Mouse (Mus musculus) heart, postnatal 0 days (tissue): ENCODE measurements around the gene Pdlim5. TPM values are rescaled to one million over a fixed set of nuclear protein-coding genes. Genes with fewer than 3 reads are reported as not detected.

ENCODE experiments used
- ATAC-seq: fragments of 200-750 bp; cut with Nextera tagmentation; 2 replicates; pipeline ENCODE4 v1.8.0; 2017; ENCODE audit warnings: low read depth, moderate number of reproducible peaks, moderate library complexity; ENCODE audit not compliant: insufficient read depth
- DNase-seq: peaks from one replicate; pipeline ENCODE4 v3.0.0-alpha.2; 2016; ENCODE audit warnings: low spot score
- H3K27ac ChIP-seq: fragments of 300-500 bp; sonication (generic); 2 replicates; pipeline ENCODE4 v1.5.1; 2014; ENCODE audit warnings: low read depth, mild to moderate bottlenecking
- H3K27me3 ChIP-seq: fragments of 300-500 bp; sonication (generic); 2 replicates; pipeline ENCODE4 v1.6.1; 2014; ENCODE audit warnings: low read length, mixed read lengths; ENCODE audit not compliant: control insufficient read depth, insufficient read depth
- H3K36me3 ChIP-seq: fragments of 300-500 bp; sonication (generic); replicated peaks from 2 replicates; pipeline ENCODE4 v1.6.1; 2014; ENCODE audit warnings: low read length, mixed read lengths; ENCODE audit not compliant: control insufficient read depth, insufficient read depth
- H3K4me1 ChIP-seq: fragments of 300-500 bp; sonication (generic); 2 replicates; pipeline ENCODE4 v1.6.1; 2014; ENCODE audit warnings: antibody characterized with exemption; ENCODE audit not compliant: control insufficient read depth, insufficient read depth
- H3K4me2 ChIP-seq: fragments of 300-500 bp; sonication (generic); 2 replicates; pipeline ENCODE4 v1.6.1; 2014; ENCODE audit warnings: low read depth, mild to moderate bottlenecking, low read length, moderate library complexity
- H3K4me3 ChIP-seq: fragments of 300-500 bp; sonication (generic); 2 replicates; pipeline ENCODE4 v1.5.1; 2014; ENCODE audit warnings: low read depth, low read length
- H3K9ac ChIP-seq: fragments of 300-500 bp; sonication (generic); replicated peaks from 2 replicates; pipeline ENCODE4 v1.6.1; 2014; ENCODE audit warnings: low read depth, low read length, mixed read lengths
- H3K9me3 ChIP-seq: fragments of 300-500 bp; sonication (generic); replicated peaks from 2 replicates; pipeline ENCODE4 v1.6.1; 2016; ENCODE audit warnings: low read length; ENCODE audit not compliant: control insufficient read depth
- CTCF ChIP-seq: IDR thresholded peaks from 2 replicates; pipeline ENCODE4 v1.5.1; 2016; ENCODE audit warnings: antibody characterized with exemption, control low read depth, low read depth
- EP300 ChIP-seq: IDR thresholded peaks from 2 replicates; pipeline ENCODE4 v1.6.1; 2016; ENCODE audit warnings: antibody characterized with exemption, low read depth
- WGBS: fragments of 180-500 bp; shearing (Covaris S2); extraction: QIAGEN DNeasy Blood & Tissue Kit; methylation state at CpG from one replicate; pipeline ENCODE4 v1.1.7; 2014; 5-methylcytosine and 5-hydroxymethylcytosine counted together
- polyA plus RNA-seq: library from polyadenylated mRNA; unstranded; fragments of >200 nt; fragmentation: Nextera tagmentation; extraction: Ambion mirVana; gene quantifications from 2 replicates; pipeline ENCODE4 v1.2.1, GENCODE M21; 2015
- total RNA-seq: library from RNA; depleted of rRNA; stranded (reverse); fragments of >200 nt; gene quantifications from 2 replicates; pipeline ENCODE4 v1.2.3, GENCODE M21; 2014; ENCODE audit warnings: low replicate concordance

The Pdlim5 gene
- total and polyA plus RNA-seq, 2 experiments from 2014 or later = 367 to 512 TPM

- DNase-seq = no peak
- Histone ChIP-seq H3K36me3 (peaks cover 10% of the 10 kb centered on the region), H3K27ac (peak overlapping the region; percentile 5; the same call in 1 of the 2 replicates), H3K27me3 (no peaks in the 10 kb centered on the region), H3K9me3 (no peaks in the 10 kb centered on the region), H3K9ac (no peak overlapping the region), H3K4me1 (peaks cover 17% of the 10 kb centered on the region), H3K4me2 (no peak overlapping the region), H3K4me3 (no peak overlapping the region)
- WGBS = 68% methylated on average over 2 of the region's 2 CpGs
- ATAC-seq = no peak
- TF ChIP-seq EP300 (no peak), CTCF (no peak)
Measured at GRCm38 (mm10) chr3:142316138-142316740, 79.3 kb downstream of the Pdlim5 start.

DNA sequence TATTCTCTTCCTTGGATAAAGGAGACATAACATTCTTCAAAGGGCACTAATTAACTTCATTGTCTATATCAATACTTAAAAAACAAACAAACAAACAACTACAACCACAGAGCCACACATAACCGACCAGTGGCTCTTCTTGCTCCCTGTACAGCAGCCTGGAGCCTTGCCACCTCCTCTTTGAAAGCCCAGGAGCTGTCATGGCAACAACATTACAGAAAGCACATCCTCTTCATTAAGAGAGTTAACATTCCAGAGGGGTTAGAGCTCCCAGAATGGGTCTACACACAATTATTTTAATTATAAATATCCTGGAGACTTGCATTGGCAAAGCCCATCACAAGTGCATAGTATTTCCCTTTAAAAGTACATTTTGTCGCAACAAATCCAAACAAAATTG is 84.4 kb downstream of the Pdlim5 start:
- Histone ChIP-seq H3K9ac (no peak overlapping the region), H3K4me1 (peaks cover 27% of the 10 kb centered on the region), H3K36me3 (peaks cover 20% of the 10 kb centered on the region), H3K9me3 (no peaks in the 10 kb centered on the region), H3K4me3 (no peak overlapping the region), H3K4me2 (no peak overlapping the region), H3K27ac (no peak overlapping the region), H3K27me3 (no peaks in the 10 kb centered on the region)
- peak; percentile 57; the same call in 1 of the 2 replicates for ATAC-seq
- 45% methylated on average over 2 of the region's 2 CpGs for WGBS
- TF ChIP-seq EP300 (no peak), CTCF (no peak)
- peak; percentile 51 for DNase-seq

- Histone ChIP-seq H3K4me3 (no peak overlapping the region), H3K9me3 (no peaks in the 10 kb centered on the region), H3K27ac (peak overlapping the region; percentile 67), H3K27me3 (no peaks in the 10 kb centered on the region), H3K4me2 (0 out of 2 replicates have a peak overlapping the region, but pooled peaks have one; percentile 4), H3K4me1 (peaks cover 21% of the 10 kb centered on the region), H3K36me3 (peaks cover 24% of the 10 kb centered on the region), H3K9ac (no peak overlapping the region)
- DNase-seq (no peak), ATAC-seq (no peak)
- WGBS = 32% methylated on average over 2 of the region's 2 CpGs
- no peak for TF ChIP-seq CTCF
- TF ChIP-seq EP300 = no peak
Measured at GRCm38 (mm10) chr3:142310446-142310845, 85.0 kb downstream of the Pdlim5 start.

- ATAC-seq = peak; percentile 53
- Histone ChIP-seq H3K27ac (no peak overlapping the region; the same call in 1 of the 2 replicates), H3K4me1 (no peaks in the 10 kb centered on the region), H3K36me3 (peaks cover 14% of the 10 kb centered on the region), H3K9ac (no peak overlapping the region), H3K27me3 (no peaks in the 10 kb centered on the region), H3K4me3 (no peak overlapping the region), H3K9me3 (no peaks in the 10 kb centered on the region), H3K4me2 (no peak overlapping the region)
- TF ChIP-seq CTCF (no peak), EP300 (no peak)
- DNase-seq = no peak
- 81% methylated on average over 7 of the region's 7 CpGs for WGBS
Measured at GRCm38 (mm10) chr3:142295287-142295676, 100.2 kb downstream of the Pdlim5 start.

- H3K4me1 ChIP-seq = no peaks in the 10 kb centered on the region
- no peak overlapping the region for H3K4me2 ChIP-seq
- H3K9me3 ChIP-seq = no peaks in the 10 kb centered on the region
- TF ChIP-seq CTCF (peak; percentile 78), EP300 (no peak)
- H3K36me3 ChIP-seq = peaks cover 13% of the 10 kb centered on the region
- no peak overlapping the region; the same call in 1 of the 2 replicates for H3K27ac ChIP-seq
- no peak overlapping the region for H3K4me3 ChIP-seq
- H3K9ac ChIP-seq = no peak overlapping the region
- DNase-seq (peak; percentile 81), ATAC-seq (peak; percentile 75)
- no peaks in the 10 kb centered on the region for H3K27me3 ChIP-seq
- 24% methylated on average over 7 of the region's 7 CpGs for WGBS
Measured at GRCm38 (mm10) chr3:142294616-142295286, 100.7 kb downstream of the Pdlim5 start.
